ENCODE assay signal across 37 mouse cellular contexts in the genomic region with DNA sequence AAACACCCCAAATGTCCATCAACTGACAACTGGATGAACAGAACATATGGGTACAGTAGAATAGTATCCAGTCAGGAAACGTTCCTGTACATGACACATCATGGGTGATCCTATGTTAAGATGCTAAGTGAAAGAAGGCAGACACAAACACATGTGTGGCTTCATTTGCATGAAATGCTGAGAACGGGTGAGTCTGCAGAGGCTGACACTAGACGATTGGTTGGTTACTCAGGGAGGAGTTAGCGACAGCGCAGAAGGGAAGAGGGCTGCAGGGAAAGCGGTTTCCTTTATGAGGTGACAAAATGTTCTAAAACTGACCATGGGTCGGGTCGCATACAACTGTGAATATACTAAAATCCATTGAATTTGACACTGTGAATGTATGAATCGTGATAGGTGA. TPM values are rescaled to one million over a fixed set of nuclear protein-coding genes. Genes with fewer than 3 reads are reported as not detected.
"Had no signal": no experiment of that assay in that cellular context is flagged by ENCODE, and none has a peak within 500 bp of the region (broad histone marks: within the 10 kb centered on the region; RNA-seq: fewer than 3 reads in every experiment).

No protein-coding gene starts in this region.

- H3K4me3 ChIP-seq: heart, embryonic 12.5 days; heart, embryonic 13.5 days; heart, embryonic 15.5 days; hindbrain, embryonic 10.5 days; hindbrain, embryonic 12.5 days; hindbrain, embryonic 13.5 days; hindbrain, embryonic 15.5 days; intestine, embryonic 15.5 days; kidney, embryonic 15.5 days; layer of hippocampus, adult 2 months; left cerebral cortex, adult 2 months had no signal

- H3K9ac ChIP-seq: heart, embryonic 12.5 days; heart, embryonic 13.5 days; heart, embryonic 15.5 days; hindbrain, embryonic 12.5 days; hindbrain, embryonic 13.5 days; hindbrain, embryonic 14.5 days; hindbrain, embryonic 15.5 days; intestine, embryonic 15.5 days; kidney, embryonic 15.5 days had no signal

- H3K9me3 ChIP-seq: intestine, embryonic 15.5 days; kidney, embryonic 15.5 days had no signal

- H3K27me3 ChIP-seq: hindbrain, embryonic 12.5 days; hindbrain, embryonic 15.5 days; intestine, embryonic 15.5 days had no signal

- DNase-seq: heart, postnatal 10 days; heart, postnatal 14 days; heart, postnatal 36 days; heart, postnatal 4 days; kidney, adult 11 months; kidney, adult 18-20 months; kidney, adult 2 months; kidney, adult 8-10 months; kidney, postnatal 10 days; kidney, postnatal 14 days; kidney, postnatal 36 days; kidney, postnatal 4 days; layer of hippocampus, adult 9-11 months; layer of hippocampus, postnatal 36 days had no signal

- H3K4me2 ChIP-seq: heart, embryonic 11.5 days; heart, embryonic 12.5 days; heart, embryonic 13.5 days; heart, embryonic 15.5 days; hindbrain, embryonic 12.5 days; hindbrain, embryonic 13.5 days; hindbrain, embryonic 14.5 days; hindbrain, embryonic 15.5 days; intestine, embryonic 15.5 days; kidney, embryonic 15.5 days had no signal

- H3K27ac ChIP-seq: heart, embryonic 13.5 days; heart, embryonic 15.5 days; hindbrain, embryonic 10.5 days; hindbrain, embryonic 12.5 days; hindbrain, embryonic 13.5 days; hindbrain, embryonic 14.5 days; hindbrain, embryonic 15.5 days; hindbrain, postnatal 0 days; intestine, embryonic 15.5 days; kidney, embryonic 15.5 days; kidney, postnatal 0 days; layer of hippocampus, adult 2 months; left cerebral cortex, adult 2 months had no signal

- H3K4me1 ChIP-seq: heart, embryonic 12.5 days; heart, embryonic 13.5 days; heart, embryonic 15.5 days; hindbrain, embryonic 13.5 days; hindbrain, embryonic 15.5 days; intestine, embryonic 15.5 days; kidney, embryonic 15.5 days had no signal

- H3K36me3 ChIP-seq: heart, embryonic 13.5 days; heart, embryonic 15.5 days; hindbrain, embryonic 10.5 days; hindbrain, embryonic 12.5 days; intestine, embryonic 15.5 days; kidney, embryonic 15.5 days had no signal

RNA-seq across cellular contexts. Expression of a gene that starts 18.6 kb away (rescaled TPM):
- total RNA-seq: layer of hippocampus, adult 18-20 months; left cerebral cortex, adult 18-20 months had no signal

RNA-seq across cellular contexts. Expression of a gene that starts 23.1 kb away (rescaled TPM):
- total RNA-seq: heart, postnatal 14 days; heart, postnatal 25 days; heart, postnatal 36 days; hindbrain, postnatal 0 days; layer of hippocampus, adult 18-20 months; layer of hippocampus, adult 2 months; layer of hippocampus, adult 8-10 months; layer of hippocampus, postnatal 10 days; layer of hippocampus, postnatal 25 days; layer of hippocampus, postnatal 36 days; left cerebral cortex, adult 18-20 months; left cerebral cortex, adult 2 months had no signal
- polyA plus RNA-seq: hindbrain, embryonic 11.5 days; hindbrain, embryonic 14.5 days; kidney, adult 2 months; large intestine, adult 2 months had no signal
